Mouse (Mus musculus) hindbrain, embryonic 13.5 days (tissue): Measurements from ENCODE around the gene 0610037L13Rik. TPM values are rescaled to one million over a fixed set of nuclear protein-coding genes. Genes with fewer than 3 reads are reported as not detected.

Source experiments
- ATAC-seq: fragments of 200-750 bp; cut with Nextera tagmentation; 2 replicates; pipeline ENCODE4 v1.8.0; 2017; ENCODE audit warnings: moderate TSS enrichment; ENCODE audit not compliant: low FRiP score
- H3K27ac ChIP-seq: fragments of 300-500 bp; sonication (generic); 2 replicates; pipeline ENCODE4 v1.5.1; 2015; ENCODE audit warnings: inconsistent platforms, mild to moderate bottlenecking, moderate library complexity
- H3K27me3 ChIP-seq: fragments of 300-500 bp; sonication (generic); 2 replicates; pipeline ENCODE4 v1.6.1; 2015; ENCODE audit warnings: mild to moderate bottlenecking, inconsistent platforms
- H3K36me3 ChIP-seq: fragments of 300-500 bp; sonication (generic); 2 replicates; pipeline ENCODE4 v1.6.1; 2015; ENCODE audit warnings: mild to moderate bottlenecking, inconsistent platforms
- H3K4me1 ChIP-seq: fragments of 300-500 bp; sonication (generic); replicated peaks from 2 replicates; pipeline ENCODE4 v1.6.1; 2015; ENCODE audit warnings: inconsistent platforms
- H3K4me2 ChIP-seq: fragments of 300-500 bp; sonication (generic); 2 replicates; pipeline ENCODE4 v1.6.1; 2015; ENCODE audit warnings: inconsistent platforms, mild to moderate bottlenecking, moderate library complexity
- H3K4me3 ChIP-seq: fragments of 300-500 bp; sonication (generic); 2 replicates; pipeline ENCODE4 v1.5.1; 2015; ENCODE audit warnings: mild to moderate bottlenecking, inconsistent platforms
- H3K9ac ChIP-seq: fragments of 300-500 bp; sonication (generic); 2 replicates; pipeline ENCODE4 v1.6.1; 2015; ENCODE audit warnings: mild to moderate bottlenecking, inconsistent platforms
- H3K9me3 ChIP-seq: fragments of 300-500 bp; sonication (generic); 2 replicates; pipeline ENCODE4 v1.6.1; 2016; ENCODE audit warnings: inconsistent platforms
- WGBS: fragments of 180-500 bp; shearing (Covaris S2); methylation state at CpG from one replicate; pipeline ENCODE4 v1.1.7; 2015; 5-methylcytosine and 5-hydroxymethylcytosine counted together
- polyA plus RNA-seq: library from polyadenylated mRNA; unstranded; fragments of >200 nt; fragmentation: Nextera tagmentation; extraction: Ambion mirVana; gene quantifications from 2 replicates; pipeline ENCODE4 v1.2.1, GENCODE M21; 2015

0610037L13Rik gene
- polyA plus RNA-seq, 1 experiment from 2014 or later, result 93.7 TPM

DNA sequence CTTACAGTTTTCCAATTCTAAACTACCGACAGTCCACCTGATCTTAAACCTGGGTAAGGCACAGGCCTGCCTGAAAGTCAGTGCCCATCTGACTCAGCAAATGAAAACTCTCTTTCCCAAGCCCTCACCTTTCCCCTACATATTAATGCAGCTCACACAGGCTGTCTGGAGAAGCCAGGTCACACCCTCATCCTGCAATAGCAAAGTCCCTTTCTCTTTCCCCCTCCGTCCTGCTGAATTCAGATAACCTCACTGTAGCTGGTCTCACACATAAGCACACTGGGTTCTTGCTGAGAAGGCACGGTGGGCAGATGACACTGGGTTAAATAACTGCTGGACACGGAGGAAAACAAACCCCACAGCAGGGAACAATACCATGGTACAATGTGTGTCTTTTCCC is 32.3 kb downstream of the 0610037L13Rik start:
- Histone ChIP-seq H3K27me3 (0 out of 2 replicates have a peak, but pooled peaks cover 3% of the 10 kb centered on the region), H3K4me3 (no peak overlapping the region), H3K27ac (no peak overlapping the region), H3K4me2 (peak overlapping the region; percentile 81), H3K4me1 (peaks cover 28% of the 10 kb centered on the region), H3K9ac (peak overlapping the region; percentile 9), H3K36me3 (peaks cover 7% of the 10 kb centered on the region; the same call in 1 of the 2 replicates), H3K9me3 (no peaks in the 10 kb centered on the region)
- ATAC-seq, result no peak
- 54% methylated on average over 4 of the region's 4 CpGs for WGBS

DNA sequence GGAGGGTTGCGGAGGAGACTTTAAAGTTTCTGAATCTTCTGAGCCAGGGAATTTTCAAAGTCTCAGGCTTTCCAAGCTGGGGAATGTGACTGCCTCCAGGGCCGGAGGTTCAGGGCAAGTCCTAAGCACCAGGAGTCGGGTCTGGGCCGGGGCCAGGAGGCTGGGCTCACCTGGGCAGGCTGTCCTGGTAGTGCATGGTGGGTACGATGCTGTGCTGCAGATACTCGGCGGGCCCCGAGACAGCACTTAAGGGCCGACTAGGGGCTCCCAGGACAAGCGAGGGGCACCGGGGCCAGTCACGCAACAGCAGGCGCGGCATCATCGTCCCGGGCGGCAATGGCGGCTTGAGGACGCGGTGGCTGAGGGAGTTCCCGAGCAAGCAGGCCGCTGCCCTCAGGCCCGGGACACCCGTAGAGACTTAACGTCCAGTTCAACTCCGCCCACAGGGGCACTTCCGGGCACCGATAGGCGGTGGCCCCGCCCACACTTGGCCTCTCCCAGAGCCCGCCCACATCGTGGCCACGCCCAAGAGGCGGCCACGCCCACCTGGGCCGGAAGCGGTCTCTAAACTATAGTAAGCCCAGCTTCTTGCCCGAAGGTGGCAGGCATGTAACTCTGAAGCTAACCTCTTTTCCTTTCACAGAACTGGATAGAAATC is 33.7 kb downstream of the 0610037L13Rik start, which contains the start of gene Cpt2:
Gene Cpt2, minus strand, starts transcription at position 466 of the 658 bp plus-strand sequence.
- peak within 1 kb of the TSS; percentile 71 for H3K27ac ChIP-seq
- 2% methylated on average over 38 of the region's 38 CpGs for WGBS
- peak within 1 kb of the TSS; percentile 85 for H3K9ac ChIP-seq
- H3K9me3 ChIP-seq, result no peaks in the 10 kb centered on the region
- 0 out of 2 replicates have a peak, but pooled peaks cover 3% of the 10 kb centered on the region for H3K27me3 ChIP-seq
- peaks cover 7% of the 10 kb centered on the region; the same call in 1 of the 2 replicates for H3K36me3 ChIP-seq
- H3K4me2 ChIP-seq, result peak within 1 kb of the TSS; percentile 81
- peak within 1 kb of the TSS; percentile 69 for H3K4me3 ChIP-seq
- H3K4me1 ChIP-seq, result peaks cover 28% of the 10 kb centered on the region
- ATAC-seq, result peak; percentile 93

DNA sequence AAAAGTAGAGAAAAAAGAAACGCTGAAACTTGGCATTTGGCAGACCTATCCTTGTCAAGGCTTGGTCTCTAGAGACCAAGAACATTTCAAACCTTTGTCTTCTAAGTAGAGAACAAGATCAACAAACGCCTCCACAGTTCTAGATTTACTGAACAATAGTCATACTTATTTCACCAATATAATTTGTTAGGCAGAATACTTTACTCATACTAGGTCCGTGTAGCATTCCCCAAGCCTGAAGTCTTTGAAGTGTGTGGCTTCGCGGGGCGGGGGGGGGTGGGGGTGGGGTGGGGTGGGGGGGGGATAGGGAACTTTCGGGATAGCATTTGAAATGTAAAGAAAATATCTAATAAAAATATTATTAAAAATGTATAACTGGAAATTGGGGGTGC is 34.2 kb downstream of the 0610037L13Rik start:
- Histone ChIP-seq H3K36me3 (peaks cover 6% of the 10 kb centered on the region; the same call in 1 of the 2 replicates), H3K27ac (no peak overlapping the region), H3K27me3 (0 out of 2 replicates have a peak, but pooled peaks cover 3% of the 10 kb centered on the region), H3K4me1 (peaks cover 28% of the 10 kb centered on the region), H3K4me3 (peak overlapping the region; percentile 69), H3K9ac (peak overlapping the region; percentile 85; the same call in 1 of the 2 replicates), H3K9me3 (no peaks in the 10 kb centered on the region), H3K4me2 (peak overlapping the region; percentile 81)
- peak; percentile 56; the same call in 1 of the 2 replicates for ATAC-seq
- 54% methylated on average over 7 of the region's 7 CpGs for WGBS

DNA sequence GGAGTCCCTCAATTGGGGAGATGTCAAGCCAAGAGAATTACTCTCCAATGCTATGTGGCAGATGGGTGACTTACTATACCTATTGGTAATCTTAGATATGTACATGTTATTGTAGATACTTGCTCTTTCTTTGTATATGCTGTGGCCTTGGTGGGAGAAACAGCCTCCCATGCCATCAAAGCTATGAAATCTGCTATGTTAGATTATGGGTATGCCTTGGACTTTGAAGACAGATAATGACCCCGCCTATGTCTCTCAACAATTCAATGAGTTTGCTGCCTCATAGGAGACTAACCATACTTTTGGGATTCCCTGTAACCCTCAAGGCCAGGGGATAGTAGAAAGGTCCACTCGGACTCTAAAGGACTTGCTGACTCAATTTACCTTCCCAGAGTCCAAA is 38.7 kb downstream of the 0610037L13Rik start:
- no peak for ATAC-seq
- Histone ChIP-seq H3K27ac (no peak overlapping the region), H3K4me3 (no peak overlapping the region), H3K27me3 (0 out of 2 replicates have a peak, but pooled peaks cover 3% of the 10 kb centered on the region), H3K9ac (no peak overlapping the region), H3K9me3 (no peaks in the 10 kb centered on the region), H3K4me1 (peaks cover 3% of the 10 kb centered on the region; the same call in 1 of the 2 replicates), H3K36me3 (no peaks in the 10 kb centered on the region), H3K4me2 (no peak overlapping the region)
- WGBS, result 64% methylated on average over 2 of the region's 2 CpGs

DNA sequence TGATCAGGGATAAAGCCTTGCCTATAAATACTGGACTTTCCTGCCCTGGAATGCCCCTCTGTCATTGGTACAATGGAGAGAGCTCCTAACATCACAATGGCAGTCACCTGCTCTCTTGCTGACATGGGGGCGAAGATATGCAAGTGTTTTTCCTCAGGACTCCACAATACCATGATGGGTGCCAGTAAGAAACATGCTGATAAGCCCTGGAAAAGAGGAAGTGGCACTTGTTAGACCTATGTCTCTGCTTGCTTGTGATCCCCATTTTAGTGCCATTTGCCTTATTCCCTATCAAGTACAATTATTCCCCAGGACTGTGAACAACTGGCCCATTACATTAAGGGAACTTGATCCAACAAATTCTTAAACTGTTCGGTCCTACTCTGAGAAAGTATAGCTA is 39.1 kb downstream of the 0610037L13Rik start:
- H3K4me1 ChIP-seq, result no peaks in the 10 kb centered on the region
- no peaks in the 10 kb centered on the region for H3K9me3 ChIP-seq
- no peak for ATAC-seq
- 83% methylated on average over 2 of the region's 2 CpGs for WGBS
- H3K27ac ChIP-seq, result no peak overlapping the region
- H3K4me2 ChIP-seq, result no peak overlapping the region
- H3K9ac ChIP-seq, result no peak overlapping the region
- H3K36me3 ChIP-seq, result no peaks in the 10 kb centered on the region
- 0 out of 2 replicates have a peak, but pooled peaks cover 3% of the 10 kb centered on the region for H3K27me3 ChIP-seq
- no peak overlapping the region for H3K4me3 ChIP-seq

DNA sequence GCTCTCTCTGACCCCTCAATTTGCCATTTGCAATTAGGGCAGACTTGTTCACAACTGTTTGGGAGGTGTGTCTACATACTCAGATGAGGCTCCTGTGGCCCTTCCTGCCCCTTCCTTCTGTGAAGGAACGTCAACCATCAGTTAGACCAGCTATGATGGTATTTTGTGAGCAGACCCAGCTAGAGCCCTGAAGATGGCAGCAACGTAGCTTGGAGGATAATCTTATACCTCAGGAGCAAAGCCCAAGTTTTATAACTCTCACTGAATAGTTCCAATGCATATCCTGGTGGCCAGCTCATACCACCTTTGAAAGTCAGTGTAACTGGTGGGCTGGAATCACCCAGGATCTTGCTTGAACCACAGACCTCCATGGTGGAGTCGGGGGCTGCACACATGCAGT is 41.8 kb downstream of the 0610037L13Rik start:
- Histone ChIP-seq H3K4me2 (no peak overlapping the region), H3K9me3 (no peaks in the 10 kb centered on the region), H3K36me3 (no peaks in the 10 kb centered on the region), H3K27ac (no peak overlapping the region), H3K27me3 (no peaks in the 10 kb centered on the region), H3K9ac (no peak overlapping the region), H3K4me3 (no peak overlapping the region), H3K4me1 (no peaks in the 10 kb centered on the region)
- WGBS, result 84% methylated on average over 3 of the region's 3 CpGs
- no peak for ATAC-seq

DNA sequence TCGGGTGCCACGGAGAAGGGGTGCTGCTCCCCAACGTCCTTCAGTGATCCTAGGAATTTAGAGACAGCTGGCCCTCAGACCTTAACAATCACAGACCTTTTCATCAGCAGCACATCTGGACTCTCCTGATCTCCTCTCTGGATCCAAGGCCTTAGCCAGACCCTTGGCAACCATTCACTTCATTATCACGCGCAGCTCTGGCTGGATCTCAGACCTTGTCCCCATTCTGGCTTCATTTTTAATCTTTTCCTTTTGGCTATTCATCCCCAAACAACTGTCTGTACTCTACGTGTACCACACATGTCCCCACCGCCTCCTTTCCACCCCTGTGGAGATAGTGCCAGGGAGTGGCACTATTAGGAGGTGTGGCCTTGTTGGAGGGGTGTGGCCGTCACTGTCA is 43.6 kb downstream of the 0610037L13Rik start:
- Histone ChIP-seq H3K9ac (no peak overlapping the region), H3K4me1 (no peaks in the 10 kb centered on the region), H3K27ac (no peak overlapping the region), H3K9me3 (no peaks in the 10 kb centered on the region), H3K27me3 (no peaks in the 10 kb centered on the region), H3K36me3 (no peaks in the 10 kb centered on the region), H3K4me2 (no peak overlapping the region), H3K4me3 (no peak overlapping the region)
- ATAC-seq, result no peak
- 84% methylated on average over 8 of the region's 8 CpGs for WGBS

DNA sequence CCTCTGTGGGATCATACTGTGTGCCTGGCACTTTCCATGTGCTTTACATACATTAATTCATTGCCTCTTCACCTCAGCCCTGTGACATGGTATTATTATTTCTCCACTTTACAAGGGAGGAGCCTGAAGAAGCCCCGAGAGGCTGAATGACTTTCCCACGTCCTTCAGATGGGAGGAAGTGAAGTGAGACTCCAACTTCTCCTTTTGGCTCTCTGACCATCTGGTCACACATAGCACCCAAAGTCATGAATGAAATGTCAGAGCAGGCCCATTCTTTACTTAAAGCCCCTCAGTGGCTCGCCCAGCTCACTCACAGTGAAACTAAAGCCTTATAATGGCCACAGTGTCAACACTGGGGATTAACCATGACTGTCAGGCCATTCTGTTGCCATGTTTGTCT is 45.6 kb downstream of the 0610037L13Rik start:
- ATAC-seq, result no peak
- H3K27ac ChIP-seq, result no peak overlapping the region
- H3K27me3 ChIP-seq, result peaks cover 4% of the 10 kb centered on the region; the same call in 1 of the 2 replicates
- no peaks in the 10 kb centered on the region for H3K9me3 ChIP-seq
- H3K4me2 ChIP-seq, result no peak overlapping the region
- 75% methylated on average over 3 of the region's 3 CpGs for WGBS
- no peak overlapping the region for H3K9ac ChIP-seq
- no peak overlapping the region for H3K4me3 ChIP-seq
- H3K36me3 ChIP-seq, result no peaks in the 10 kb centered on the region
- H3K4me1 ChIP-seq, result no peaks in the 10 kb centered on the region

DNA sequence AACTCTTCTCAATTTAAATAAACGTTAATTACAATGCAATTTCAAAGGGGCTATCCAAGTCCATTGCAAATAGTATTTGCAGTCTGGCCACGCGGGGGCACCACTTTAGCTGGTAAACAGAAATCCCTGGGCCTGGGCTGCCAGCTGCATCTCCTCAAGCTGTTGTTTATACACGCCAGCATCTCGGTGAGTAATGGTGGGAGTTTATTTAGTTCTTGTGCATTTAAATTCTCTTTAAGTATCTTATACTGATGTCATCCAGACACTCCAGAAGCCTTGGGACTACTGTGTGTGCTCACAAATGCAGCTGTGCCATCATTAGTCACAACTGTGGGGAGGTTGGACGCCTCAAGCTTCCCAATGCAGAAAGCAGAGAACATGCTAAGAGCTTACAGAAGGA is 47.7 kb downstream of the 0610037L13Rik start:
- H3K36me3 ChIP-seq, result no peaks in the 10 kb centered on the region
- H3K9ac ChIP-seq, result no peak overlapping the region
- H3K9me3 ChIP-seq, result no peaks in the 10 kb centered on the region
- H3K4me2 ChIP-seq, result no peak overlapping the region
- ATAC-seq, result no peak
- H3K27ac ChIP-seq, result no peak overlapping the region
- WGBS, result 22% methylated on average over 6 of the region's 6 CpGs
- H3K4me1 ChIP-seq, result no peaks in the 10 kb centered on the region
- H3K4me3 ChIP-seq, result no peak overlapping the region
- H3K27me3 ChIP-seq, result peaks cover 4% of the 10 kb centered on the region; the same call in 1 of the 2 replicates

DNA sequence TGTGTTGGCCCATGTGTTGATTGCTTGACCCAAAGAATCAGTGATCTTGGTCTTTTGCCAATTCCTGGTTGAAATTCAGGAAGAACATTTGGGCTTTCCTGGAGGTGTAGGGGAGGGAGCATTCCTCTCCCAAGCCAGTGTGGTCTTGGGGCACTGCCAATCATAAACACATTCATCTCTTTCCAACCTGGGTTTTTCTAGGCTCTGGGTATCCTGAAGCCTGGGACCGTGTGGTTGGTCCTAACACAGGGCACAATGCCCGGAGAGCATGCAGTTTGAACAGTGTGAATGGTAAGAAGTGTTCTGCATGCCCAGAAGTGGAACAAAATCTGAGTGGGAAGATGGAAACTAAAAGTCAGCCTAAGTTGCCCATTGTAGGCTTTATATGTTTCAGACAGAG is 48.5 kb downstream of the 0610037L13Rik start:
- 92% methylated on average over 2 of the region's 2 CpGs for WGBS
- no peaks in the 10 kb centered on the region for H3K36me3 ChIP-seq
- no peak for ATAC-seq
- H3K4me3 ChIP-seq, result no peak overlapping the region
- H3K9me3 ChIP-seq, result no peaks in the 10 kb centered on the region
- no peak overlapping the region for H3K4me2 ChIP-seq
- peaks cover 4% of the 10 kb centered on the region; the same call in 1 of the 2 replicates for H3K27me3 ChIP-seq
- H3K4me1 ChIP-seq, result no peaks in the 10 kb centered on the region
- H3K27ac ChIP-seq, result no peak overlapping the region
- no peak overlapping the region for H3K9ac ChIP-seq

DNA sequence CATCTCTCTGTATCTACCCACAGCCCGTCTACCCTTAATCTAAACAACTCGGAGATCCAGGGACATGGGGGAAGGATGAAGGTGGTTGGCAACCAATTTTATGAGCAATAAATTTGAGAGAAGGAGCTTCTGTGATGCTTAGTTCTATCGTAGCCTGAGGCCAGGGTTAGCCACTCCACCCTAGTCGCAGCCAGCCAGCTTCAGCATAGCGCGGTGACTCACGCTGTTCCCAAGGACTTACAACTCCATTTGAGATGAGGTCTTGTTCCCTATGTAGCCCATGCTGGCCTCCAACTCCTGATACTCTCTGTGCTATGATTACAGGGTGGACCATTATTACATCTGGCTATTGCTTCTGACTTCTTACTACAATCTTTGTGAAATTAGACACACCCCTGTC is 53.1 kb downstream of the 0610037L13Rik start:
- H3K4me3 ChIP-seq, result no peak overlapping the region
- peaks cover 4% of the 10 kb centered on the region; the same call in 1 of the 2 replicates for H3K27me3 ChIP-seq
- H3K9ac ChIP-seq, result no peak overlapping the region
- H3K4me2 ChIP-seq, result no peak overlapping the region
- no peaks in the 10 kb centered on the region for H3K4me1 ChIP-seq
- H3K27ac ChIP-seq, result no peak overlapping the region
- H3K36me3 ChIP-seq, result no peaks in the 10 kb centered on the region
- H3K9me3 ChIP-seq, result no peaks in the 10 kb centered on the region
- WGBS, result 97% methylated on average over 7 of the region's 7 CpGs
- ATAC-seq, result no peak

DNA sequence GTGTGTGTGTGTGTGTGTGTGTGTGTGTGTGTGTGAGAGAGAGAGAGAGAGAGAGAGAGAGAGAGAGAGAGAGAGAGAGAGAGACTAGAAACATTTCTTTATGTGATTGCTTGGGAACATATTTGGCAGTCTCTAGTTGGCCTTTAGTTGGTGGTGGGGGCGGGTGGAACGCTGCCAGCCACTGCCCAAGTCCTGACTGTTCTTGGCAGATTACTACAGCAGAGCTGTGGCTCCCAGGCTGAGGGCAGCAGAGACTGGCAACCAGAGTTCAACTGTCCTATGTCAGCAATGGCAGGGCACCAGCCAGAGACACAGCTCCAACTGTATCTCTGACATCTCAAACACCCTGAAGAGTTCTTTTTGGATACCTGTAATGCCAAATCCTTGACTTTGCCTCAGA is 54.5 kb downstream of the 0610037L13Rik start:
- no peaks in the 10 kb centered on the region for H3K4me1 ChIP-seq
- H3K4me3 ChIP-seq, result no peak overlapping the region
- no peak overlapping the region for H3K27ac ChIP-seq
- no peaks in the 10 kb centered on the region for H3K9me3 ChIP-seq
- no peak for ATAC-seq
- H3K9ac ChIP-seq, result no peak overlapping the region
- H3K36me3 ChIP-seq, result no peaks in the 10 kb centered on the region
- WGBS, result 85% methylated on average over 2 of the region's 2 CpGs
- no peak overlapping the region for H3K4me2 ChIP-seq
- peaks cover 4% of the 10 kb centered on the region; the same call in 1 of the 2 replicates for H3K27me3 ChIP-seq
